In the genomic region with DNA sequence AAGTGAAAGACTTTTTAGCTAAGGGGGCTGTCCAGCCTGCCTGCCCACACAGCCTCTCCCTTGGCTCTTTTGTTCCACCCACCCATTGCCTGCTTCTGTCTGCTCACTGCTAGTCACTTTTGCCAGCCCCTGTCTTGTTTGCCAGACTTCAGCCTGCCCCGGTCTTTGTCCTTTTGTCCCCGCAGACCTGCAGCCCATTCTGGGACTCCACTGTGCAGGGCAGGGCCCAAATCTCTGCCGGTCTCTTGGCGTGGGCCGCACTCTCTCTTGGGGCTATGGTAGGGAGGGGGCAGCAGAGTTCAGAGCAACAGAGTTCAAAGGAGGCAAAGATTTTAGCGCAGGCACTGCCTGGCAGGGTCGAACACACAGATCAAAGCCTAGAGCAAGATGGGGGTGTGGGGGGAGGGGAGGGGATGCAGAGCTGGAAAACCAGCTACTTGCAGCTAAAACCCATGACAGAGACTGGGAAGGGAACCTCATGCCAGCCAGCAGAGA, we compare ENCODE assay signal across 8 mouse cellular contexts. TPM values are rescaled to one million over a fixed set of nuclear protein-coding genes. Genes with fewer than 3 reads are reported as not detected.
DNase-seq lines count a peak whose midpoint lies in the region; ATAC-seq and TF ChIP-seq lines count a peak whose summit lies in the region.

No protein-coding gene starts in this region.

- ATAC-seq in kidney, embryonic 14.5 days (ENCODE audit: low FRiP score, low TSS enrichment): peak; percentile 92
- no peak for ATAC-seq in inflammation-experienced regulatory T-cells, adult 6 months

- no peaks in the 10 kb centered on the region for H3K9me3 ChIP-seq in kidney, embryonic 14.5 days (ENCODE audit: control insufficient read depth, low read length)

- intact Hi-C loops in left cerebral cortex, adult 2 months (cut with DNase I): no loop called here

- H3K27ac ChIP-seq in left cerebral cortex, adult 2 months: no peak overlapping the region
- H3K27ac ChIP-seq in kidney, embryonic 14.5 days (ENCODE audit: low read depth, low read length): peak overlapping the region; percentile 65

- H3K27me3 ChIP-seq in kidney, embryonic 14.5 days (ENCODE audit: control insufficient read depth, insufficient read depth, low read length): no peaks in the 10 kb centered on the region

- peak overlapping the region; percentile 45; the same call in 1 of the 2 replicates for H3K9ac ChIP-seq in kidney, embryonic 14.5 days (ENCODE audit: low read depth, low read length)

- DNase-seq in left cerebral cortex, adult 2 months (ENCODE audit: extremely low spot score in 1 of 2, low spot score in 2 of 2): peak in 1 of 2 experiments; percentile 11
- no peak for DNase-seq in left cerebral cortex, adult 8-10 months (ENCODE audit: low spot score in 2 of 2)
- peak; percentile 15 for DNase-seq in brain, adult 2 months (ENCODE audit: low read depth, low spot score)
- peak; percentile 9 to 20 for DNase-seq in frontal cortex, postnatal 14 days (ENCODE audit: low spot score in 2 of 2)
- DNase-seq in lung, postnatal 10 days: peak; percentile 7
- DNase-seq in urinary bladder, postnatal 25 days (ENCODE audit: low spot score): no peak

- H3K4me1 ChIP-seq in kidney, embryonic 14.5 days (ENCODE audit: control insufficient read depth, insufficient read depth, low read length): peaks cover 6% of the 10 kb centered on the region; the same call in 1 of the 2 replicates

- peak overlapping the region; percentile 44 for H3K4me2 ChIP-seq in kidney, embryonic 14.5 days (replicated peaks; ENCODE audit: low read depth, low read length)

- WGBS in kidney, embryonic 14.5 days: 2% methylated on average over 7 of the region's 7 CpGs

- H3K4me3 ChIP-seq in left cerebral cortex, adult 2 months: peak overlapping the region; percentile 17; the same call in 1 of the 2 replicates
- peak overlapping the region; percentile 21; the same call in 1 of the 2 replicates for H3K4me3 ChIP-seq in kidney, embryonic 14.5 days (ENCODE audit: low read length)

- TF ChIP-seq CTCF in left cerebral cortex, adult 2 months (IDR thresholded peaks at IDR 0.05): no peak

- H3K36me3 ChIP-seq in kidney, embryonic 14.5 days (ENCODE audit: control insufficient read depth, insufficient read depth, low read length): no peaks in the 10 kb centered on the region

RNA-seq across cellular contexts. Expression of a gene that starts 11.2 kb away (rescaled TPM):
- not detected for total RNA-seq in left cerebral cortex, adult 2 months (2021)
- total RNA-seq in left cerebral cortex, adult 8-10 months (2022): not detected
- not detected in 2 replicates for polyA plus RNA-seq in kidney, embryonic 14.5 days (2014; fragmentation: Nextera tagmentation; extraction: Ambion mirVana)
- not detected for polyA plus RNA-seq in inflammation-experienced regulatory T-cells, adult 6 months (2017; shearing (Covaris generic))

RNA-seq across cellular contexts. Expression of a gene that starts 20.0 kb away (rescaled TPM):
- total RNA-seq in left cerebral cortex, adult 2 months (2021): not detected
- total RNA-seq in left cerebral cortex, adult 8-10 months (2022): not detected
- polyA plus RNA-seq in kidney, embryonic 14.5 days (2014; fragmentation: Nextera tagmentation; extraction: Ambion mirVana): not detected in 2 replicates
- not detected for polyA plus RNA-seq in inflammation-experienced regulatory T-cells, adult 6 months (2017; shearing (Covaris generic))

RNA-seq across cellular contexts. Expression of a gene that starts 37.9 kb away (rescaled TPM):
- not detected for total RNA-seq in left cerebral cortex, adult 2 months (2021)
- not detected for total RNA-seq in left cerebral cortex, adult 8-10 months (2022)
- not detected in 2 replicates for polyA plus RNA-seq in kidney, embryonic 14.5 days (2014; fragmentation: Nextera tagmentation; extraction: Ambion mirVana)
- not detected for polyA plus RNA-seq in inflammation-experienced regulatory T-cells, adult 6 months (2017; shearing (Covaris generic))

Comparison
In these comparisons a context has a peak if more than half of its experiments do, and no peak if none do; other contexts are left out.
1. DNase-seq: peak in brain, adult 2 months (single experiment), frontal cortex, postnatal 14 days (2 of 2) and lung, postnatal 10 days (single experiment); none in left cerebral cortex, adult 8-10 months (0 of 2) and urinary bladder, postnatal 25 days (single experiment).